Mouse (Mus musculus): ENCODE data around the gene Tnk2. TPM values are rescaled to one million over a fixed set of nuclear protein-coding genes. Genes with fewer than 3 reads are reported as not detected.

Tnk2 gene
- total and polyA plus RNA-seq, 3 experiments: 14.7 to 62.2 (median 31.9) TPM

- DNase-seq (ENCODE audit: extremely low read depth): no peak
- Histone ChIP-seq H3K79me2 (replicated peaks; ENCODE audit: control insufficient read depth, extremely low read depth, insufficient read depth, poor library complexity, severe bottlenecking) (no peaks in the 10 kb centered on the region), H3K9me3 (replicated peaks; ENCODE audit: low read length) (no peaks in the 10 kb centered on the region), H3K4me3 (replicated peaks in 1 of 3; ENCODE audit: low read depth in 2 of 3, low read length in 2 of 3, poor library complexity in 1 of 3) (no peak overlapping the region), H3K4me1 (ENCODE audit: control insufficient read depth in 1 of 2, insufficient read depth in 2 of 2) (peaks cover 15 to 35% of the 10 kb centered on the region in 2 experiments), H3K36me3 (replicated peaks in 1 of 2; ENCODE audit: control insufficient read depth in 1 of 2, insufficient read depth in 1 of 2, low read length in 1 of 2) (peaks cover 0 to 9% of the 10 kb centered on the region in 2 experiments), H3K27me3 (replicated peaks) (no peaks in the 10 kb centered on the region), H3K4me2 (ENCODE audit: insufficient read depth, low read depth, poor library complexity, severe bottlenecking) (no peak overlapping the region), H3K9ac (ENCODE audit: insufficient read depth, low read depth) (no peak overlapping the region), H3K27ac (ENCODE audit: insufficient read depth, low read depth) (no peak overlapping the region)
- in situ Hi-C loops (cut with MboI; ENCODE audit: low pct_ligation_motif_present, low pct_unique_long_range_greater_than_20kb, low sequenced_read_pairs): no loop called here
- dilution Hi-C loops (cut with MboI; ENCODE audit: extremely low pct_ligation_motif_present, extremely low pct_unique_long_range_greater_than_20kb, low sequenced_read_pairs): no loop called here
- TF ChIP-seq RCOR1 (conservative IDR thresholded peaks at IDR 0.05; ENCODE audit: low read depth, low read length) (no peak), MXI1 (IDR thresholded peaks at IDR 0.05; ENCODE audit: low read depth, low read length) (no peak)
Observed at GRCm38 (mm10) chr16:32641440-32642219, 2.0 kb upstream of the Tnk2 start.

- Histone ChIP-seq H3K4me3 (replicated peaks in 1 of 3; ENCODE audit: low read depth in 2 of 3, low read length in 2 of 3, poor library complexity in 1 of 3) (no peak overlapping the region), H3K9me3 (replicated peaks; ENCODE audit: low read length) (no peaks in the 10 kb centered on the region), H3K27ac (ENCODE audit: insufficient read depth, low read depth) (no peak overlapping the region), H3K36me3 (replicated peaks in 1 of 2; ENCODE audit: control insufficient read depth in 1 of 2, insufficient read depth in 1 of 2, low read length in 1 of 2) (peaks cover 0 to 9% of the 10 kb centered on the region in 2 experiments), H3K79me2 (replicated peaks; ENCODE audit: control insufficient read depth, extremely low read depth, insufficient read depth, poor library complexity, severe bottlenecking) (0 out of 2 replicates have a peak, but pooled peaks cover 2% of the 10 kb centered on the region), H3K4me1 (ENCODE audit: control insufficient read depth in 1 of 2, insufficient read depth in 2 of 2) (peaks cover 15 to 39% of the 10 kb centered on the region in 2 experiments), H3K9ac (ENCODE audit: insufficient read depth, low read depth) (no peak overlapping the region), H3K4me2 (ENCODE audit: insufficient read depth, low read depth, poor library complexity, severe bottlenecking) (no peak overlapping the region), H3K27me3 (replicated peaks) (no peaks in the 10 kb centered on the region)
- dilution Hi-C loops (cut with MboI; ENCODE audit: extremely low pct_ligation_motif_present, extremely low pct_unique_long_range_greater_than_20kb, low sequenced_read_pairs) (no loop called here), in situ Hi-C loops (cut with MboI; ENCODE audit: low pct_ligation_motif_present, low pct_unique_long_range_greater_than_20kb, low sequenced_read_pairs) (no loop called here)
- TF ChIP-seq MYC (IDR thresholded peaks at IDR 0.05; ENCODE audit: low read depth, low read length) (no peak), ZMIZ1 (IDR thresholded peaks at IDR 0.05; ENCODE audit: low read depth, low read length) (no peak), BHLHE40 (IDR thresholded peaks at IDR 0.05; ENCODE audit: low read depth, low read length) (no peak), ETS1 (conservative IDR thresholded peaks at IDR 0.05; ENCODE audit: low read depth, low read length) (no peak), RCOR1 (conservative IDR thresholded peaks at IDR 0.05; ENCODE audit: low read depth, low read length) (no peak), GABPA (IDR thresholded peaks at IDR 0.05; ENCODE audit: insufficient replicate concordance, low read depth, low read length) (no peak), JUND (conservative IDR thresholded peaks at IDR 0.05; ENCODE audit: low read depth, low read length) (no peak), ZNF384 (IDR thresholded peaks at IDR 0.05; ENCODE audit: low read depth, low read length) (no peak), ZKSCAN1 (IDR thresholded peaks at IDR 0.05; ENCODE audit: borderline replicate concordance, low read depth, low read length) (no peak), UBTF (IDR thresholded peaks at IDR 0.05; ENCODE audit: low read depth, low read length) (no peak), MAZ (IDR thresholded peaks at IDR 0.05; ENCODE audit: low read depth, low read length) (no peak), ELF1 (IDR thresholded peaks at IDR 0.05; ENCODE audit: low read depth, low read length) (no peak), CTCF (conservative IDR thresholded peaks at IDR 0.05 in 1 of 2, IDR thresholded peaks at IDR 0.05 in 1 of 2; ENCODE audit: low read depth in 2 of 2, low read length in 2 of 2) (no peak), PAX5 (IDR thresholded peaks at IDR 0.05; ENCODE audit: low read length) (no peak)
- no peak for DNase-seq (ENCODE audit: extremely low read depth)
Observed at GRCm38 (mm10) chr16:32642280-32642679, 1.4 kb upstream of the Tnk2 start.
